Mouse (Mus musculus) mesoderm, embryonic 11.5 days (tissue): ENCODE measurements around the gene Poldip3.

ENCODE experiments used
- DNase-seq: peaks from one replicate; pipeline ENCODE4 v3.0.0-alpha.2; 2012; ENCODE audit warnings: low read depth, low spot score

Poldip3 gene

DNA sequence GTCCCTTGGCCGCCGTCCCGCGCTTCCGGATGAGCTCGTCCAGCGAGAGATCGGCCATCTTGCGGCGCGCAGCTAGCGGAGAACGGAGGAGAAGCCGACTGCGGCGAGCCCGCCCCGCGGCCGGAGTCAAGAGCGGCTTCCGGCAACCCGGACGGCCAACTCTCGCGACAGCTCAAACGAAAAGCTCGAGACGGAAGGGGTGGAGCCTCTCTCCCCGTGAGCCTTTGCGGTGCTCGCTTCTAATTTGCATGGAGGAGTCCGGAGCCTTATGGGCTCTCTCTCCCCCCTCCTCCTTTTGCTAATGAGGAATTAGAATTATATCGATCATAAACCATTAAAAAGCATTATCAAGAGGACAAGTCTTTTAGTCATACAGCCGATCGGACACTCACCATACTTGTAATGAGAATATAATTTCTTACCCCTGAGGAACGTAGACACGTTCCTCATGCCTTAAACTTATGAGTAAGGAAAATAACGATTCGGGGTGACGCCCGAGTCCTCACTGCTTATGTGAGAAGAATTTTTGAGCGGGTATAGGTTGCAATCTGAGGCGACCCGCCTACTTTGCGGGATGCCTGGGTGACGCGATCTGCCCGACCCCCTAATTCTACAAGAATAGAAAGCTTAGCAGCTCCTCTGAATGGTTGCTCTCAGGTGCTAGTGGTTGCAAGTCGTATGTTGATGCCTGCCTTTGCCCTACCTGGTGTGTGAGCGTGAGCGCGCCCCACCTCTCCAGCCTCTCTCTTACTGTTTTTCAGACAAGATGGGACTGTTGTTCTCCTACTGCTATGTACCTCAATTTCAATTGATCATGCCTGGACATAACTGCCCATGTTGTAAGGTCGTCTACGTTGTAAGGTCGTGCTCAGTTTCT, at the start of gene Poldip3:
Gene Poldip3 (minus strand): TSS at position 189 of the 877 bp plus-strand sequence.
- DNase-seq, result peak; percentile 99

DNA sequence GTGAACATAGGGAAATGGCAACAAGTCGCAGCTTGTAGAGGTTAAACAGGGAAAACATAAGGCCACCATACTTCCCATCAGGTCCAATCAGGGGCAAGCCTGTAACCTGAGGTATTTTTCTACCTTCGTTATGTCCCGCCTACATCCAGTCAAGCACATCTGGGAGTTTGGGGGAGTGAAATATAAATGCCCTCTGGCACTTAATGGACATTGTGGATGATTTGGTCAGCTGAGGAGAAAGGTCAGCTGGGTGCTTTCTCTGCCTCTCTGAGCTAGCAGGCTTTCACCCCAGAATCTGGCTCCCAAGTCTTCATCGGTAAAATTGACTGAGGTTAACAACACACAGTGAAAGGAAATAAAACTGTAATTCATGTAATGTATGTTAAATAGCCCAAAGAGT, 44.2 kb upstream of the Poldip3 start:
- no peak for DNase-seq

DNA sequence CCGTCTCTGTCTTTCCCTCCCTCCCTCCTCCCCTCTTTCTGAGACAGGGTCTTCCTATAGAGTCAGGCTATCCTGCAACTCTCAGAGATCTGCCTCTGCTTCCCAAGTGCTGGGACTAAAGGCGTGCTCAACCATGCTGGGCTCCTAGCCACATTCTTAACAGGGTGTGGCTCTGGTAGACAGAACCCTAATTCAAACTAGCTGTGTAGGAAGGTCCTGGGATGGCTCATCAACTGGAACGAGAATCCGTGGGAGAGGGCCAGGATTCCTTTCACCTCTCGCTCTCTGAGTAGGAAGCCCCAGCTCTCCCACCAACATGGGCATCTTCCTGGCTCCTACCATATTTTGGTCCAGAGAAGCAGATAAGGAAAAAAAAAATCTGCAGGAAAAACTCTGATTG, 33.2 kb upstream of the Poldip3 start:
- no peak for DNase-seq

DNA sequence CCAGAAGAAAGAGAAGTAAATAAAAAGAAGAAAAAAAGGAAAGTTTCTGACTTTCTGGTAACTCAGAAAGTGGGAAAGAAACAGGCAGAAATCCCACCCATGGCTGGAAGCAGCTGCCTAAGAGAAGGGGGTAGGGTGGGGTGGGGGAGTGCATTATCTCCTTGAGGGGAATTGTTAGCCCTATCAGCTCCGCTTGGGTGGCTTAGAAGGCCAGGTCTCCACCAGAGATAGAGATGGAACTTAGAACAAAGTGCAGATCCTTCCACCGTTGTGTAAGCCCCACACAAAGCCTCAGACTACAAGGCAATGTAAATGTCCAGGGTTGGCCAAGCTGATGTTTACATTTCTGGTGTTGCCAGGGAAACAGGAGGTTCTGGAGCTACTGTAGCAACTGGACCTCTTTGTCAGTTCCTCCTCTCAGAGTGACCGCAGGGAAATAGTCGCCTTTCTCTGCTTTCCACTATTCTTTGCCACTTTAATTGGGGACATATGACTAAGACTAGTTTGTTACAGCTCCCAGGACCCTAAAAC, 32.7 kb upstream of the Poldip3 start:
- no peak for DNase-seq

DNA sequence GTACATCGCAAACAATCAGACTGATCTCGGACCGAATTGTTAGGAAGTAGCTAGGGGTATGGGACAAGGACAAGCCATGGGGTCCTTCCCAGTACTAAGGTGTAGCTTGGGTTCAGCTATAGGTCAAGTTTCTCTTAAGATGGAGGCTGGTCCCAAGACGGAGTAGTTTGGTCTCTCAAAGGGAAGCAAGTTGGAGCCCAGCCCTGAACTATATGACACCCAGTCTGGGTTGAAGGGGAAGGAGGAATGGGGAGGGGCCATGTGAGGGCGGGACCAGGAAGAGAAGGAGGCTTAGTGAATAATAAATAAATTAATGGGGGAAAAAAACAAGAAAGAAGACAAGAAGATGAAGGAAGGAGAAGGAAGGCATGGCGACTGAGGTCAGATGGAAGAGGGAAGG, 30.8 kb upstream of the Poldip3 start:
- DNase-seq, result no peak

DNA sequence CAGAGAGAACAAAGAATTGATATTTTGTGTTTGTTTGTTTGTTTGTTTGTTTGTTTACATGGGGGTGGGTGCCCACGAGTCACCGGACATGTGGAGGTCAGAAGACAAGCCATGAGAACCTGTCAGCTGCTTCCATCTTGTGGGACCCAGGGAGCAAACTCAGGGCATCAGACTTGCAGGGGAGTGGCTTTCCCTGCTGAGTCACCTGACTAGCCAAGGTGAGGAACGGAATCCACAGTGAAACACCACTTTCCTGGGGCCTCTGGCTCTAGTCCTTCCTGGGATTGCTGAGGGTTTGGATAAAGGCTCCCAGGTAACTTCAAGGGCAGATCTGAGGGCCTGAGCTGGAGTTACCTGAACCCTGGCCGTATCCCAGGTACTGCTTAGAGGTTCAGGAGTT, 27.5 kb upstream of the Poldip3 start:
- no peak for DNase-seq

DNA sequence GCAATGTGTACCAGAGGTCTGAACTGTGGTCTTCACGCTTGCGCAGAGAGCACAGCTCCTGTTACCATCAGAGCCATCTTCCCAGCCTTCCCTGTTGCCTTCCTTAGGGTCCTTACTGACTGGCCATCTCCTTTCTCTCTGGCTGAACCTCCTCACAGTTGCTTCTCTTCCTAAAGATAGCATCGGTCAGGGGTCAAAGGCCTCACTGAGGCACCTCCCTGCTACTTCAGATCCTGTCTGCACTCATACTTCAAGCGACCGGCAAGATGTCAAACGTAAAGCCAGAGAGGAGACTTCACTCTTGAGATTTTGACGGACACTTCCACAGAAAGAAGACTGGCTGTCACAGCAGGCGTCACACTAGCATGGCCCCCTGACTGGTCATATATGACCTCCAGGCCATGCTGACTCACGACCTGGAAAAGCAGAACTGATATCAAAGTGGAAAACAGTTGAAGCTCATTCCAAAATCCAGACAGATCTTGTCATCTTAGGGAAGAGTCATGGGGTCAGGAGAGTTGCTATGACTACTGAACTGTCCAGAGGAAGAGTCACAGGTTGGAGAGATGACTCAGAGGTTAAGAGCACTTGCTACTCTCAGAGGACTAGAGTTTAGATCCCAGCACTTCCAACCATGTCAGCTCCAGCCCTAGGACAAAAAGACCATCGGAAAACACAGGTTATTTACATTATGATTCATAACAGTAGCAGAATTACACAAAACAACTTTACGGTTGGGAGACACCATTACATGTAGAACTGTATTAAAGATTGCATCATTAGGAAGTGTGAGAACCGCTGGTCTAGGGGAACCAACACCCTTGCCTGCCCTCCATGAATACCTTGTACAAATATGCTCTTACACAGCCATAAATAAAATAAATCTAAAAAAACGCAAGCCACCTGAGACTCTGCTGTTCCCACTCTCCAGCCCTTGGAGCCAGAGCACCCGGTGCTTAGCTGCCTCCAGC, 25.0 kb upstream of the Poldip3 start:
- DNase-seq, result no peak

GRCm38 (mm10) chr15:83172492-83173429, 23.6 kb upstream of the Poldip3 start, which contains the start of gene Cyb5r3:
TSS of gene Cyb5r3 (minus strand) at chr15:83172592.
- DNase-seq, result no peak

DNA sequence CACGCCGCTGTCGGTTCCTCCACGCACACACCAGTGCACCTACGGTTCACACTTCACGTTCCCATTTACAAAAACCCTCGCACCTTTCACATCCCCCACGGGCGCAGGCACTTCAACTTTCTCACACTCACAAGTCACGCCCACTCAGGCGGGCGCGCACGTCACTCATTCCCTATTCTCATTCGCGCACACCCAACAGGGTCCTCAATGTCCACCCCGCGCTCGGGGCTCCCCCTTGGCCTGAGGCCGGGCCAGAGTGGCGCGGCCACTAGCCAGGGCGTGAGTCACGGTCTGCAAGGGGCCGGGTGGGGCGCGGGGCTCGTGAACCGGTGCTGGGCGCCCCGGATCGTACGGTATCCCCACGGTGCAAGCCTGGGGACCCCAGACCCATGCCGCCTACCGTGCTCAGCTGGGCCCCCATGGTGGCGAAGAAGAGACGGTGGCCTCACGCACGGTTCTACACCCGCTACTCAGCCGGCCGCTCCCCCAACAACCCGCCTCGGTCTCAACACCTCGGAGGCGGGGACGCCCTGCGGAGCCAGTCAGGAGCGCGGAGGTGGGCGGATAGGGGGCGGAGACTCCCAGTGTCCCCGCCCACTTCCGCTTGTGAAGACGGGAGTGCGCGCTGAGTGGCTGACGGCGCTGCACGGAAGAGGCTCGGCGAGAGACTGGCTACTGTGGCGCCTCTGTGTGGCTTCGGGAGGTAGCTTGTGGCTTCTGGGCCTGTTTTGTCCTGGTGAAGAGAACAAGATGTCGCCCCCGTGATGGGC, 22.7 kb upstream of the Poldip3 start:
- peak; percentile 98 for DNase-seq

- no peak for DNase-seq
Measured at GRCm38 (mm10) chr15:83170956-83171659, 21.9 kb upstream of the Poldip3 start.

- DNase-seq, result no peak
Measured at GRCm38 (mm10) chr15:83169772-83170722, 20.9 kb upstream of the Poldip3 start.

DNA sequence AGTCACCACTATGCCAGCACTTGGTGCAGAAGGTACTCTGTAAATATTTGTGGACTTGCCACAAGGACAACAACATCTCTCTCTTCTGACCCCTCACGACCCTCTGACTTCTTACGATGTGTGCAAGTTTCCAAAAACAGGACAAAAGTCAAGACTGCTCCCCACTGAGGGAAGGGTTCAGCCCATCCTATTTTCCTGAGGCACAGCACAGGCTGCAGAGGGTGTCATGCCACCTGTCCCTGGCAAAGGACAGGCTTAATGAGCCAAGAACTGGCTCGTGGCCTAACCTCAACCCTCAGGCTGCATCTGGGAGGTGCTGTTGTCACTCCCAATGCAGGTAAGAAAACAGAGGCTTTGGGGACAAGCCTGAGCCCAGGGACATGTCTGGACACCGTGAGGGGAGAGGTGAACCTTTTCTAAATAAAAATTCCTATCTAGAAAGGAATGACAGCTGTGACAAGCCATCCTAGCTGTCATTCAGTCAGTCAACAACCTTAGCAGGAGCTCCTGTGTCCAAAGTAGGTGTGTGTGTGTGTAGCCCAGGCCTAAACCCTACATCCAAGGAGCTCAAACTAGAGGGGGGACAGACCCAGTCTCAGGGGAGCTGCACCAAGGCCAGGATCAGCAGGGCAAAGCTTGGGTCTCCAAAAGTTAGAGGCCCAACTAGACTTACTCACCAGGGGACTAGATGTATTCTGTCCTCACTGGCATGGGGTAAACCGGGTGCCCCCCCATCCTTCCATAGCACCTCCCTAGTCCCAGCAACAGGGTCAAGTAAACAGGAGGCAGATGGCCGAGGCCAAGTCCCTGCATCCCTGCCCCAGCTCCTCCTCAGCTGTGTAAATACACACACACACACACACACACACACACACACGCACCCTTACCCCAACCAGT, 19.9 kb upstream of the Poldip3 start:
- no peak for DNase-seq

GRCm38 (mm10) chr15:83168311-83168710, 19.1 kb upstream of the Poldip3 start:
- DNase-seq, result no peak

- no peak for DNase-seq
Measured at GRCm38 (mm10) chr15:83167550-83168065, 18.4 kb upstream of the Poldip3 start.

- DNase-seq, result peak; percentile 23
Measured at GRCm38 (mm10) chr15:83167126-83167525, 17.9 kb upstream of the Poldip3 start.

GRCm38 (mm10) chr15:83166642-83167041, 17.5 kb upstream of the Poldip3 start:
- no peak for DNase-seq
